Mouse (Mus musculus): ENCODE measurements at regions not wholly inside any gene's neighbourhood (a gene's known extent, or its start where the extent isn't known, plus 50 kb on each side); places are given as distances from the start of the nearest gene placed in this dataset.

DNA sequence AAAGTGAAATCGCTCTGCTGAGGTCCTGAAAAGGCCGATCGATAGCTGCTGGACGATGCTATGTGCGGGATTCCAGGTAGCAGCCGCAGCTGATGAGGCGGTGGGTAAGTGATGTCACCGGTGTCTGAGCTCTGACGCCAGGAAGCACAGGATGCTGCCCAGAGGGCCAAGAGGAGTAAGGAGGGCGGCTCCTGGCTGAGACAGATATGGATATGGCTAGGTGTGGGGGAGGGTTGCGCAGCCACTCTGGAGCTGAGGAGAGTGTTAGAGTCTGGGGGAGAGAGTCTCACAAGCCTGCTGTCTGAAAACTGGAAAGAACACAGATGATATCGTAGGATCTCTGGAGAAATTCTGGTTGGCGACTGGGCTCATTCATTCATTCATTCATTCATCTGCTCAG, 51.6 kb upstream of the Pbx1 start:
- no peak for TF ChIP-seq CTCF (conservative IDR thresholded peaks at IDR 0.05; ENCODE audit: insufficient read depth, insufficient read length, low read depth, low read length)
- no peak for TF ChIP-seq POLR2A (IDR thresholded peaks at IDR 0.05; ENCODE audit: low read depth, low read length)

All from kidney, adult 2 months (tissue).